Mouse (Mus musculus): Measurements from ENCODE around the gene Dnajb3. TPM values are rescaled to one million over a fixed set of nuclear protein-coding genes. Genes with fewer than 3 reads are reported as not detected.

The Dnajb3 gene
- total RNA-seq (2023) = under 1 TPM in 1 of 2 experiments, not detected in 1; 0.52 TPM

GRCm38 (mm10) chr1:88205294-88205922, at the start of gene Dnajb3:
Dnajb3 (minus strand) TSS chr1:88205782.

GRCm38 (mm10) chr1:88226670-88227379, 21.2 kb upstream of the Dnajb3 start, which contains the start of gene Mroh2a:
Mroh2a (plus strand) TSS chr1:88226986.

DNA sequence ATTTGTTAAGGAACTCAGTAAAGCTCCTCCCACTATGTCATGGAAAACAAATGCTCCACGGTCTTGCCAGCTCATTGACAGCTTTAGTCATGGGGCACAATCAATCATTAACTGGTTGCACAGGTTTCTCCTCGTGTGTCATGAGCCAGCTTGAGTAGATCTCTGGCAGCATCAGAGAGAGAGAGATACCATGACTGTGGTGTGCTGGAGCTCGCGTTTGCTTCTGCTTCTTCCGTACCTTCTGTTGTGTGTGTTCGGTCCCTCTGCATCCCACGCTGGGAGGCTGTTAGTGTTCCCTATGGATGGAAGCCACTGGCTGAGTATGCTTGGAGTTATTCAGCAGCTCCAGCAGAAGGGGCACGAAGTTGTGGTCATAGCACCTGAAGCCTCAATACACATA, 6.2 kb upstream of the Dnajb3 start, which contains the start of gene Ugt1a1:
Ugt1a1 (plus strand) TSS at position 148 of the 400 bp plus-strand sequence.

GRCm38 (mm10) chr1:88200456-88200855, 5.1 kb downstream of the Dnajb3 start, which contains the start of gene Ugt1a2:
Ugt1a2 (plus strand) TSS chr1:88200601.

GRCm38 (mm10) chr1:88165711-88166110, 39.9 kb downstream of the Dnajb3 start, which contains the start of gene Ugt1a5:
Ugt1a5 (plus strand) TSS chr1:88166012.

Other genes with a start within 250 kb of the Dnajb3 start
- 10 to 100 TPM; 14.3 to 21.4 TPM for gene Usp40, start 197.2 kb downstream of the Dnajb3 start, total RNA-seq (2023)
- not detected for gene Ugt1a10, start 150.4 kb downstream of the Dnajb3 start, total RNA-seq (2023)
- gene Ugt1a9, start 135.0 kb downstream of the Dnajb3 start, total RNA-seq (2023) = not detected
- not detected for gene Ugt1a8, start 118.0 kb downstream of the Dnajb3 start, total RNA-seq (2023)
- gene Ugt1a7c, start 110.7 kb downstream of the Dnajb3 start, total RNA-seq (2023) = 10 to 100 TPM; 58.9 to 72.7 TPM
- gene Ugt1a6b, start 102.5 kb downstream of the Dnajb3 start, total RNA-seq (2023) = 10 to 100 TPM; 17.2 to 19.5 TPM
- 10 to 100 TPM; 10.9 to 13.1 TPM for gene Ugt1a6a, start 71.0 kb downstream of the Dnajb3 start, total RNA-seq (2023)
- gene Ugt1a5, start 39.8 kb downstream of the Dnajb3 start, total RNA-seq (2023) = 10 to 100 TPM in 1 of 2 experiments, 1 to 10 TPM in 1; 8.0 to 11.5 TPM
- gene Ugt1a2, start 5.2 kb downstream of the Dnajb3 start, total RNA-seq (2023) = 1 to 10 TPM; 5.5 to 5.7 TPM
- gene Ugt1a1, start 6.2 kb upstream of the Dnajb3 start, total RNA-seq (2023) = 1 to 10 TPM; 5.9 to 6.4 TPM
- gene Mroh2a, start 21.2 kb upstream of the Dnajb3 start, total RNA-seq (2023) = 1 to 10 TPM; 1.3 to 2.1 TPM
- 10 to 100 TPM; 66.1 to 71.8 TPM for gene Hjurp, start 71.9 kb upstream of the Dnajb3 start, total RNA-seq (2023)
- not detected for gene Trpm8, start 71.9 kb upstream of the Dnajb3 start, total RNA-seq (2023)
- gene Spp2, start 201.2 kb upstream of the Dnajb3 start, total RNA-seq (2023) = not detected

Measured in monocyte, adult 59 days (primary cell).